Mouse (Mus musculus) forebrain, embryonic 12.5 days (tissue): ENCODE data around the gene Tedc1. TPM values are rescaled to one million over a fixed set of nuclear protein-coding genes. Genes with fewer than 3 reads are reported as not detected.
"Not testable (repeated sequence)": the region's sequence is repeated elsewhere in the genome, so short reads cannot be mapped to it uniquely, and the experiment has no call there.

ENCODE experiments used
- ATAC-seq: fragments of 200-750 bp; cut with Nextera tagmentation; 2 replicates; pipeline ENCODE4 v1.8.0; 2017; ENCODE audit warnings: moderate TSS enrichment; ENCODE audit not compliant: low FRiP score
- H3K27ac ChIP-seq: fragments of 300-500 bp; sonication (generic); 2 replicates; pipeline ENCODE4 v1.5.1; 2016; ENCODE audit warnings: mild to moderate bottlenecking
- H3K27me3 ChIP-seq: fragments of 300-500 bp; sonication (generic); 2 replicates; pipeline ENCODE4 v1.6.1; 2016; ENCODE audit warnings: mild to moderate bottlenecking
- H3K36me3 ChIP-seq: fragments of 300-500 bp; sonication (generic); replicated peaks from 2 replicates; pipeline ENCODE4 v1.6.1; 2016; ENCODE audit warnings: mild to moderate bottlenecking
- H3K4me1 ChIP-seq: fragments of 300-500 bp; sonication (generic); 2 replicates; pipeline ENCODE4 v1.6.1; 2016
- H3K4me2 ChIP-seq: fragments of 300-500 bp; sonication (generic); 2 replicates; pipeline ENCODE4 v1.6.1; 2016; ENCODE audit warnings: mild to moderate bottlenecking, moderate library complexity
- H3K4me3 ChIP-seq: fragments of 300-500 bp; sonication (generic); replicated peaks from 2 replicates; pipeline ENCODE4 v1.5.1; 2016; ENCODE audit warnings: mild to moderate bottlenecking
- H3K9ac ChIP-seq: fragments of 300-500 bp; sonication (generic); 2 replicates; pipeline ENCODE4 v1.6.1; 2016; ENCODE audit warnings: mild to moderate bottlenecking
- H3K9me3 ChIP-seq: fragments of 300-500 bp; sonication (generic); 2 replicates; pipeline ENCODE4 v1.6.1; 2016
- WGBS: fragments of 180-500 bp; shearing (Covaris S2); methylation state at CpG from one replicate; pipeline ENCODE4 v1.1.7; 2016; 5-methylcytosine and 5-hydroxymethylcytosine counted together
- polyA plus RNA-seq: library from polyadenylated mRNA; unstranded; fragments of >200 nt; fragmentation: Nextera tagmentation; extraction: Ambion mirVana; gene quantifications from 2 replicates; pipeline ENCODE4 v1.2.1, GENCODE M21; 2016

Gene Tedc1
- polyA plus RNA-seq, 1 experiment from 2014 or later = 48.3 TPM

DNA sequence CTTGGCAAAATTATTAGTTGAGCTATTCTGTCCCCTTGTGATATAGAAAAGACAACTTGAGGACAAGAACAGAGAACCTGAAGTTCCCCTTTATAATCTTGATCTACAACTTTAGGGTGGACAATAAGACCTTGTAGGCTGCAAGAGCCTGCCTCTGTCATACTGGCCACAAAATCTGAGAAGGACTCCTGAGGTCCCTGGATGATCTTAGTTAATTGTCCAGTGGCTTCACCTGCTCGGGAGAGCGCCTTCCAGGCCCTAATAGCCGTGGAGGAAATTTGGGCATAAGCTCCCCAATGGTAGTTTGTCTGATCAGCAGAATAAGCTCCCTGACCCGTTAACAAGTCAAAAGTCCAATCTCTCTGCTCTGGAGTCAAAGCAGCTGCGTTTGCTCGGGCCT, 42.9 kb downstream of the Tedc1 start:
- not testable (repeated sequence) for H3K9ac ChIP-seq, ATAC-seq, H3K27ac ChIP-seq, H3K4me2 ChIP-seq, H3K9me3 ChIP-seq, H3K27me3 ChIP-seq, H3K36me3 ChIP-seq, H3K4me3 ChIP-seq, H3K4me1 ChIP-seq
- 93% methylated on average over 3 of the region's 6 CpGs for WGBS

DNA sequence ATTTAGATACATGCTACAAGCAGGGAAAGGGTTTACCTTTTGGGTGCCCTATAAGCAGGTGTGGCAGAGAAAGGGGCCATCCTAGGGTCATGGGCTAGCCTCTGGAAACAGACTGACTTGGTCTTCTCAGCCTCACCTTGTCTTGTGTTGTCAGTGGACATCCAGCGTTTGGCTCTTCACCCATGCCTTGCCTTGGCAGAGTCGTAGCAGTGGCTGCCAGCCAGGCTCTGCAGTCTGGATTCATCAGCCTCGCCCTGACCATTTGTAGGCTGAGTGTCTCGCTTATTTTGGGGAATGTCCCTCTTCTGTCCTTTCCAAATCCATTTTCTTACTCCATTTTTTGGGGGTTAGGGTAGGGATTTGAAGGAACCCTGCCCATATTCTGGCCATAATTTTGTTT, 45.1 kb downstream of the Tedc1 start:
- Histone ChIP-seq H3K9ac (no peak overlapping the region), H3K4me1 (no peaks in the 10 kb centered on the region), H3K27me3 (no peaks in the 10 kb centered on the region), H3K36me3 (no peaks in the 10 kb centered on the region), H3K4me2 (no peak overlapping the region), H3K9me3 (no peaks in the 10 kb centered on the region), H3K27ac (no peak overlapping the region), H3K4me3 (no peak overlapping the region)
- WGBS = 89% methylated on average over 4 of the region's 4 CpGs
- ATAC-seq = no peak

DNA sequence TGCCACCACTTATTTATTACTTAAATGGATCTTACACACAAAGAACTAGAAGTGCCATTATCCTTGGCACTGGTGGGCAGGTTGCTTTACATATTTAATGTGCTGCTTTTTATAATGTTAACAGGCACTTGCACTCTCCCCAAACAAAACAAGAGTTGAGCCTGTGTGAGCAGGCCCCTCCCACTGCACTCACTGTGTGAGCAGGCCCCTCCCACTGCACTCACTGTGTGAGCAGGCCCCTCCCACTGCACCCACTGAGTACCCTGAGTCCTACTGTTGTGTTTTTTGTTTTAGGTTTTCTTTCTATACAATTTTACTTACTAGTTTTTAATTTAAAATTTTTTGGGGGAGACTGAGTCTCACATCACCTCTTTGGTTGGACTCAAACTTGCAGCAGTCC, 45.8 kb downstream of the Tedc1 start:
- no peak overlapping the region for H3K4me3 ChIP-seq
- ATAC-seq = no peak
- no peak overlapping the region for H3K4me2 ChIP-seq
- no peaks in the 10 kb centered on the region for H3K4me1 ChIP-seq
- no peaks in the 10 kb centered on the region for H3K36me3 ChIP-seq
- no peak overlapping the region for H3K9ac ChIP-seq
- no peak overlapping the region for H3K27ac ChIP-seq
- H3K9me3 ChIP-seq = no peaks in the 10 kb centered on the region
- H3K27me3 ChIP-seq = no peaks in the 10 kb centered on the region

DNA sequence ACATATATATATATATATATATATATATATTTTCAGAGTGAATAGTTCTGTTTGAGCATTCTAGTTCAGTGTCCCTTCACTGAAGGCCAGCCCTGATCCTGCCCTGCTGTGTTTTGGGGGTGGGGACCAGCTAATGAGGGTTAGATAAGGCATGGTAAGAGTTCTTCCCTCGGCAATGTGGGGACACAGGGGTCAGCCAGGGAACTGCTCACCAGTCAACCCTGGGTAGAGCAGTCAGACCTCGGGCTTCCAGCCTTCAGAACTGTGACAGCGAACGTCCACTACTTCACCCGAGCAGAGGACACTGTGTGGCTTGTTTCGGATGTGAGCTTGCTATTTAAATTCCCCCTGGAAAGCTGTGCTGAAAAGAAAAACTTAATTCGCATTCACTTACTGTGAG, 47.3 kb downstream of the Tedc1 start:
- H3K9ac ChIP-seq = no peak overlapping the region
- no peak for ATAC-seq
- no peak overlapping the region for H3K27ac ChIP-seq
- no peak overlapping the region for H3K4me2 ChIP-seq
- no peaks in the 10 kb centered on the region for H3K9me3 ChIP-seq
- H3K27me3 ChIP-seq = no peaks in the 10 kb centered on the region
- H3K4me3 ChIP-seq = no peak overlapping the region
- 77% methylated on average over 7 of the region's 7 CpGs for WGBS
- H3K4me1 ChIP-seq = no peaks in the 10 kb centered on the region
- no peaks in the 10 kb centered on the region for H3K36me3 ChIP-seq

DNA sequence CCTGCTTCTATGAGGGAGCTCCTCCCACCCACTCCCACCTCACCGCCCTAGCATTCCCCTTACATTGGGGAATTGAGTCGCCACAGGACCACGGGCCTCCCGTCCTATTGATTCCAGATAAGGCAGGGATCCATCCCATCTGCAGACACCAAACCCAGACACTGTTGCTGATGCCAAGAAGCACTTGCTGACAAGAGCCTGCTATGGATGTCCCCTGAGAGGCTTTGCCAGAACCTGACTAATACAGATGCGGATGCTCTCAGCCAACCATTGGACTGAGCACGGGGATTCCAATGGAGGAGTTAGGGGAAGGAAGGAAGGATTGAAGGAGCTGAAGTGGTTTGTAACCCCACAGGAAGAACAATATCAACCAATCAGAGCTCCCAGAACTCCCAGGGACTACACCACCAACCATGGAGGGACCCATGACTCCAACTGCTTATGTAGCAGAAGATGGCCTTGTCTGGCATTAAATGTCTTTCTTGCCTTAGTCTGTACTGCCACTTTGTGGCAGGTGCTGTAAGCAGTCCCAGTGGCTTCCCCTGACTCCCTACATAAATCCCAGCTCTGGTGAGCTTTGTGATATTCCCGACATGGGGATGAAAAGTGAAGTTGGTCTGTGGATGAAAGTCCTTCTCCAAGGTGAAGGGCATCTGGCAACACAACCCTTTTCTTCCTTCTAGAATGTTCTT, 49.2 kb downstream of the Tedc1 start:
- Histone ChIP-seq H3K9me3 (no peaks in the 10 kb centered on the region), H3K4me1 (no peaks in the 10 kb centered on the region), H3K4me2 (no peak overlapping the region), H3K36me3 (no peaks in the 10 kb centered on the region), H3K9ac (no peak overlapping the region), H3K27me3 (no peaks in the 10 kb centered on the region), H3K4me3 (no peak overlapping the region), H3K27ac (no peak overlapping the region)
- no peak for ATAC-seq
- 94% methylated on average over 7 of the region's 7 CpGs for WGBS

DNA sequence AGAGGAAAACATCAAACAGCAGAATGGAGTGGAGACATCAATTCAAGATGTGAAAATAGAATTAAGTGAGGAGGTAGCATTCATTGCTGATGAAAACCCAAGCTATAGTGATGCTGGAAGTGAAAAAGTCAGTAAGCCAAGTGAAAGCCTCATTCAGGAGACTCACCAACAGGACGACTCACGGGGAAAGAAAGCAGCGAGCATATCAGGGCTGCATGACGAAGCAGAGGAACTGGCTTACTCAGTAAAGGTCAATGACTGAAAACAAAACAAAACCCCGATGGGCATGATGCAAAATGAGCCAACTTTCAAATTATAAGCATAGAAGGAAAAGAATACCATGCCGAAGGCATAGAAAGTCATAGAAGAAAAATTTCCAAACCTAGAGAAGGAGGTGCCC, 51.5 kb downstream of the Tedc1 start:
- no peak overlapping the region for H3K4me2 ChIP-seq
- H3K36me3 ChIP-seq = no peaks in the 10 kb centered on the region
- H3K9ac ChIP-seq = no peak overlapping the region
- no peaks in the 10 kb centered on the region for H3K9me3 ChIP-seq
- 80% methylated on average over 6 of the region's 6 CpGs for WGBS
- H3K4me1 ChIP-seq = no peaks in the 10 kb centered on the region
- ATAC-seq = no peak
- no peak overlapping the region for H3K27ac ChIP-seq
- no peaks in the 10 kb centered on the region for H3K27me3 ChIP-seq
- H3K4me3 ChIP-seq = no peak overlapping the region

DNA sequence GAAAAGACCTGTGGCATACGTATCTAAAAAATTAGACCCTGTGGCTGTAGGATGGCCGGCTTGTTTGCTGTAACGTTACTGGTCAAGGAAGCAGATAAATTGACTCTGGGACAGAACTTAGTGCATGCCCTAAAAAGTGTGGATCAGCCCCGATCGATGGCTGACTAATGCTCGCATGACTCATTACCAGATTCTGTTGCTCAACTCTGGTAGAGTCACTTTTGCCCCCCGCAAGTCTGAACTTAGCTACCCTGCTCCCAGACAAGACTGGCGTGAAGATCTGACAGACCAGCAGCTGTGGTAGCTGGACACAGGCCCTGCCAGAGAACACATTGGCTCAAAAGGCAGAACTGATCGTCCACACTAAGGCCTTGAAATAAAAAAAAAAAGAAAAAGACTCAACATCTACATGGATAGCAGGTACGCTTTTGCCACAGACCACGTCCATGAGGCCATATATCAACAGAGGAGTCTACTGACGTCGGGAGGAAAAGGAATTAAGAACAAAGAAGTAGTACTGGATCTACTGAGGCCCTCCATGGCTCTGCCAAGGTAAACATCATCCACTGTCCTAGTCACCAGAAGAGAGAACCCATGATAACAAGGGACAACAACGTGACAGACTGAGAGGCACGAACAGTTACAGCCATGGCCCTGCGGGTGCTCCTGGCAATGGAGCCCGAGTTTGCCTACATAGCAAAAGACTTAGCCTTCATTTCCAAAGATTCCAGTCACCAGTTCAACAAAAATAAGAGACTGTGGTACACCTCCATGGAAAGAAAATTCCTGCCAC, 54.6 kb downstream of the Tedc1 start:
- Histone ChIP-seq H3K36me3 (no peaks in the 10 kb centered on the region), H3K9ac (no peak overlapping the region), H3K4me3 (no peak overlapping the region), H3K27ac (no peak overlapping the region), H3K4me1 (no peaks in the 10 kb centered on the region), H3K9me3 (no peaks in the 10 kb centered on the region), H3K27me3 (0 out of 2 replicates have a peak, but pooled peaks cover 2% of the 10 kb centered on the region), H3K4me2 (no peak overlapping the region)
- no peak for ATAC-seq
- WGBS = 89% methylated on average over 17 of the region's 17 CpGs

DNA sequence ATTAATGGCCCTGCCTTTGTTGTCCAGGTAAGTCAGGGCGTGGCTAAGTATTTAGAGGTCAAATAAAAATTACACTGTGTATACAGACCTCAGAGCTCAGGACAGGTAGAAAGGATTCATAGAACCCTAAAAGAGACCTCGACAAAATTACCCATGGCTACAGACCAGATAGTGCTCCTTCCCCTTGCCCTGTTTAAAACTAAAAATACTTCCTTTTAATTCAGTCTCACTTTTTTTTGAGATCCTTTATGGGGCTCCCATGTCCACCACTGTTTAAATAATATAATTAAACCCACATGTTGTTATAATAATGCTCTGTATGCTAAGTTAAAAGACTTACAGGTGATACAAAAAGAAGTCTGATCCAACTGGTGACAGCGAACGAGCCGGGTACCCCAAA, 55.6 kb downstream of the Tedc1 start:
- 0 out of 2 replicates have a peak, but pooled peaks cover 2% of the 10 kb centered on the region for H3K27me3 ChIP-seq
- H3K9ac ChIP-seq = no peak overlapping the region
- no peak overlapping the region for H3K27ac ChIP-seq
- H3K4me1 ChIP-seq = no peaks in the 10 kb centered on the region
- no peaks in the 10 kb centered on the region for H3K36me3 ChIP-seq
- H3K4me2 ChIP-seq = no peak overlapping the region
- no peak for ATAC-seq
- 89% methylated on average over 5 of the region's 5 CpGs for WGBS
- H3K4me3 ChIP-seq = no peak overlapping the region
- H3K9me3 ChIP-seq = no peaks in the 10 kb centered on the region

DNA sequence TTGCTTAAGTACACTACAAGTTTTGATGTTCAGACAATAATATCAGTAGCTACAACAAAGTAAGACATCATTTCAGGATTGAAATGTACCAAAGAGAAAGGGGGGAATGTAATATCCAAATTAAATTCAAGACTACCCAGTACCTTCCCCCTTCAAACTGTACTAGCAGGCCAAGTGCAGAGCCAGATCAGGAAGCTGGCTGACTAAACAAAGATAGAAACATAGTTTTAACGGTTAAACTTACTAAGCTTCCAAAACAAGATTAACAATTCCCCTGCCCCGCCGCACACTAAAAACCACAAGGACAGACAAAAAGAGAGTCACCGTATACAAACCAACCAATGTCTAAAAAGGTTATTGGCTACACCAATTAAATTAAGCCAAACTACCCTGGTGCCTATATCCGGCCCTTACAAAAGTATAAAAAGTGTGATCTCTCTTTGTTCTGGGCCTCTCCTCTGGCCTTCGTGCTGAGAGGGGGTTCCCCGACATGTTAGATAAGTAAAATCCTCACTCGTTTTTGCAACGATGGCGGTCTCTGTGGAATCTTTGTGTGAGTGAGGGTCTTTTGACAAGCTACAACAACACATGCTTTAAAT, 56.2 kb downstream of the Tedc1 start:
- Histone ChIP-seq H3K36me3 (no peaks in the 10 kb centered on the region), H3K4me2 (no peak overlapping the region), H3K4me3 (no peak overlapping the region), H3K27ac (no peak overlapping the region), H3K9ac (no peak overlapping the region), H3K4me1 (no peaks in the 10 kb centered on the region), H3K27me3 (0 out of 2 replicates have a peak, but pooled peaks cover 2% of the 10 kb centered on the region), H3K9me3 (no peaks in the 10 kb centered on the region)
- WGBS = 91% methylated on average over 10 of the region's 10 CpGs
- no peak for ATAC-seq

DNA sequence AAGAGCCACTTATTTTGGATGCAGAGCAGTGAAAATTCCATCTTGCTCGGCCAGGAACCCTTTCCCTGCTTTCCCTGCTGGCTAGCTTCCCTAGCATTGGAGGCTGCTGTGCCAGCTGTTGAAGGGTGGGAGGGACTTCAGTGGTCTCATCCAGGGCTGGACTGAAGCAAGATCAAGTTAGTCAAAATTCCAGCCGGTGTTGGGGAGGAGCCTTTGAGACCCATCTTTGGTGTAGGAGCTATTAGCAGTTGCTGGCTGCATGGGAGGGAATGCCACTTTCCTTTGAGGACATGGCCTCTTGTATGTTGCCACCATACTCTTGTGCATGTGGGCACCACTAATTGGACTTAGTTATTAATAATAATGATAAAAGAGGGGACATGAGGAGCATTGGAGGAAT, 57.0 kb downstream of the Tedc1 start:
- no peak for ATAC-seq
- Histone ChIP-seq H3K27ac (no peak overlapping the region), H3K4me2 (no peak overlapping the region), H3K9me3 (no peaks in the 10 kb centered on the region), H3K4me3 (no peak overlapping the region), H3K36me3 (no peaks in the 10 kb centered on the region), H3K27me3 (0 out of 2 replicates have a peak, but pooled peaks cover 2% of the 10 kb centered on the region), H3K9ac (no peak overlapping the region), H3K4me1 (no peaks in the 10 kb centered on the region)
- WGBS = 65% methylated on average over 2 of the region's 2 CpGs

DNA sequence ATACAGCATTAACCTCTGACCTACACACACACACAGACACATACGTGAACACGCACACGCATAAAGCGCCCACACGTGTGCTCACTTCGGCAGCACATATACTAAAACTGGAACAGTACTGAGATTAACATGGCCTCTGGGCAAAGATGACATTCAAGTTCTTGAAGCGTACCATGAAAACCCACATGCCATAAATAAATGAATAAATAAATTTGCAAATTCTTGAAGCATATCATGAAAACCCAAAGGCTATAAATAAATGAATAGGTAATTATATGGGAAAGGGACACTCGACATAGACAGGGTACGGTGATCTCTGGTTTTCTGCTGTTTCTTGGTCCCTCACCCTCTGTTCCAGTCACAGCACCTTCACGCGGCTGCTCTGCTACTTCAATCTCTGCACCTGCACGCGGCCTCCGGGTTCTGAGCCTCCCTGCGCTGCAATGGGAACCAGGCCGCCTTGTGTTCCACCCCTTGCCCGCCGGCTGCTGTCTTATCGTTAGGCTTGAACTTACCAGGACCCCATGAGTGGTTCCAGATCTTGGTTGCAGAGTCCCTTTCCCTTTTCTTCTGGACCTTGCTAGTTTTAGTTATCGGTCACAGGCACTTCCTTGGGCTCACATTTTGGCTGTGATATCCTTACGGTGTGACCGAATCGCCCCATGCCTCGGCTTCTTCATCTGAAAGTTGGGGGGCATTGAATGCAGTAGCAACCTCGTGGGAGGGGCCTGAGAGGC, 58.0 kb downstream of the Tedc1 start:
- Histone ChIP-seq H3K36me3 (no peaks in the 10 kb centered on the region), H3K27ac (no peak overlapping the region), H3K4me2 (no peak overlapping the region), H3K27me3 (0 out of 2 replicates have a peak, but pooled peaks cover 2% of the 10 kb centered on the region), H3K4me3 (no peak overlapping the region), H3K4me1 (no peaks in the 10 kb centered on the region), H3K9ac (no peak overlapping the region), H3K9me3 (no peaks in the 10 kb centered on the region)
- no peak for ATAC-seq
- WGBS = 87% methylated on average over 25 of the region's 25 CpGs

DNA sequence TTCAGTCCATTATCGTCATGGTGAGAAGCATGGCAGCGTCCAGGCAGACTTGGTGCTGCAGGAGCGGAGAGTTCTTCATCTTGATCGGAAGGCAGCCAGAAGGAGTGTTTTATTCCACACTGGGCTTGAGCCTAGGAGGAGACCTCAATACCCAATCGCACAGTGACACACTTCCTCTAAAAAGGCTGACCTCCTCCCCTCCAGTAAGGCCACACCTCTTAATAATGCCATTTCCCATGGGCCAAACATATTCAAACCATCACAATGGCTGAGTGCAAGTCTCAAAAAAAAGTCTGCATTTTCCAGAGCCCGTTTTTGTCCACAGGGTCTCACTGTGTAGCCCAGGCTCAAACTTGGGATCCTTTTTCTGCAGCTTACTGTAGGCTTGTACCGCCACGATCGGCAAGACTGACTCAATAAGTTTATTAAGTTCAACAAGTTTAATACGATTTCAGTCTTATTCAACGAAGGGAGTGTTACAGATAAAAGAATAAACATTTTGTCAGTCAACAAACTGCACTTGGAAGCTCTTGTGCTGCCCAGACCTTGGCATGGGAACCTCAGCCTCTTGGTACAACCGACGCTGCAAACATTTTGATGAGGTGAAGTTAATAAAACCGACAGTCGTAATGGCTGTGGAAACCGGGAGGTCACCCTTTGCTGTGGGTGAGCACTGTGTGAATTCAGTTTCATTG, 58.9 kb downstream of the Tedc1 start:
- H3K27me3 ChIP-seq = 0 out of 2 replicates have a peak, but pooled peaks cover 2% of the 10 kb centered on the region
- ATAC-seq = no peak
- H3K27ac ChIP-seq = no peak overlapping the region
- H3K4me3 ChIP-seq = no peak overlapping the region
- H3K4me2 ChIP-seq = no peak overlapping the region
- no peaks in the 10 kb centered on the region for H3K36me3 ChIP-seq
- H3K4me1 ChIP-seq = no peaks in the 10 kb centered on the region
- WGBS = 83% methylated on average over 16 of the region's 16 CpGs
- no peaks in the 10 kb centered on the region for H3K9me3 ChIP-seq
- H3K9ac ChIP-seq = no peak overlapping the region
